Mouse (Mus musculus) liver, embryonic 11.5 days (tissue): ENCODE results near the gene Dusp16. TPM values are rescaled to one million over a fixed set of nuclear protein-coding genes. Genes with fewer than 3 reads are reported as not detected.

Experiments
- ATAC-seq: fragments of 200-750 bp; cut with Nextera tagmentation; replicated peaks from 2 replicates; pipeline ENCODE4 v1.8.0; 2017; ENCODE audit warnings: moderate number of reproducible peaks, mild to moderate bottlenecking, moderate TSS enrichment, moderate library complexity; ENCODE audit not compliant: low FRiP score
- DNase-seq: peaks from one replicate; pipeline ENCODE4 v3.0.0-alpha.2; 2017; ENCODE audit warnings: low spot score
- H3K27ac ChIP-seq: fragments of 300-500 bp; sonication (generic); 2 replicates; pipeline ENCODE4 v1.5.1; 2014; ENCODE audit warnings: mild to moderate bottlenecking, low read depth, low read length, control low read depth
- H3K27me3 ChIP-seq: fragments of 300-500 bp; sonication (generic); replicated peaks from 2 replicates; pipeline ENCODE4 v1.6.1; 2014; ENCODE audit warnings: low read length, mixed read lengths; ENCODE audit not compliant: control insufficient read depth, insufficient read depth
- H3K36me3 ChIP-seq: fragments of 300-500 bp; sonication (generic); 2 replicates; pipeline ENCODE4 v1.6.1; 2014; ENCODE audit warnings: mild to moderate bottlenecking, low read length, moderate library complexity, mixed read lengths; ENCODE audit not compliant: control insufficient read depth, insufficient read depth
- H3K4me1 ChIP-seq: fragments of 300-500 bp; sonication (generic); replicated peaks from 2 replicates; pipeline ENCODE4 v1.6.1; 2014; ENCODE audit warnings: low read length, mixed read lengths; ENCODE audit not compliant: control insufficient read depth, insufficient read depth
- H3K4me2 ChIP-seq: fragments of 300-500 bp; sonication (generic); 2 replicates; pipeline ENCODE4 v1.6.1; 2014; ENCODE audit warnings: mild to moderate bottlenecking, control low read depth, moderate library complexity
- H3K4me3 ChIP-seq: fragments of 300-500 bp; sonication (generic); 2 replicates; pipeline ENCODE4 v1.5.1; 2014; ENCODE audit warnings: low read depth, low read length, control low read depth
- H3K9ac ChIP-seq: fragments of 300-500 bp; sonication (generic); 2 replicates; pipeline ENCODE4 v1.6.1; 2014; ENCODE audit warnings: low read depth, low read length, control low read depth
- H3K9me3 ChIP-seq: fragments of 300-500 bp; sonication (generic); 2 replicates; pipeline ENCODE4 v1.6.1; 2016; ENCODE audit warnings: low read length, inconsistent platforms, mixed read lengths; ENCODE audit not compliant: control insufficient read depth
- WGBS: fragments of 180-500 bp; shearing (Covaris S2); extraction: QIAGEN DNeasy Blood & Tissue Kit; methylation state at CpG from one replicate; pipeline ENCODE4 v1.1.7; 2014; 5-methylcytosine and 5-hydroxymethylcytosine counted together
- polyA plus RNA-seq: library from polyadenylated mRNA; unstranded; fragments of >200 nt; fragmentation: Nextera tagmentation; extraction: Ambion mirVana; gene quantifications from 2 replicates; pipeline ENCODE4 v1.2.1, GENCODE M21; 2014

Gene Dusp16
- 7.9 and 10.1 TPM in 2 replicates for polyA plus RNA-seq

- Histone ChIP-seq H3K4me2 (peak within 1 kb of the TSS; percentile 77), H3K36me3 (no peaks in the 10 kb centered on the region), H3K27ac (peak within 1 kb of the TSS; percentile 92), H3K9ac (peak within 1 kb of the TSS; percentile 96), H3K27me3 (no peaks in the 10 kb centered on the region), H3K4me1 (peaks cover 11% of the 10 kb centered on the region), H3K4me3 (peak within 1 kb of the TSS; percentile 87), H3K9me3 (no peaks in the 10 kb centered on the region)
- peak; percentile 88 for ATAC-seq
- WGBS: under 1% methylated on average over 98 of the region's 108 CpGs
- DNase-seq: peak; percentile 77
Measured at GRCm38 (mm10) chr6:134792141-134793045, at the start of gene Dusp16. Dusp16 (minus strand) TSS chr6:134792625.

DNA sequence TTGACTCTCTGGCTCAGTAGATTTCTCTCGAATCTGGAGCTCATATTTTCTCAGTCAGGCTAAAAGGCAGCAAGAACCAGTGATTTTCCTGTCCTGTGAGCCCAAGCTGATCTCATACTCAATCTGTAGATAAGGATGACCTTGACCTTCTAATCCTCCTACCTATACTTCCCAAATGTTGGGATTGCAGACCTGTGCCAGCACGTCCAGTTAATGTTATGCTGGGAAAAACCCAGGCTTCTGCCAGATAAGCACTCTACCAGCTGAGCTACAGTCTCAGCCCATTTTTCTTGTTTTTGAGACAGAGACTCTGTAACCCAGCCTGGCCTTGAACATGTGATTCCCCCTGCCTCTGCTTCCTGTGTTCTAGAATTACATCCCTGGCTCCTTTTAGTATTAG, 47.9 kb upstream of the Dusp16 start:
- Histone ChIP-seq H3K27me3 (no peaks in the 10 kb centered on the region), H3K9me3 (no peaks in the 10 kb centered on the region), H3K4me3 (no peak overlapping the region), H3K4me1 (no peaks in the 10 kb centered on the region), H3K9ac (no peak overlapping the region), H3K4me2 (no peak overlapping the region), H3K36me3 (no peaks in the 10 kb centered on the region), H3K27ac (no peak overlapping the region)
- no peak for ATAC-seq
- no peak for DNase-seq
- 63% methylated on average over 2 of the region's 2 CpGs for WGBS

- no peak for DNase-seq
- H3K36me3 ChIP-seq: no peaks in the 10 kb centered on the region
- no peak overlapping the region for H3K9ac ChIP-seq
Measured at GRCm38 (mm10) chr6:134838111-134838510, 45.7 kb upstream of the Dusp16 start.

DNA sequence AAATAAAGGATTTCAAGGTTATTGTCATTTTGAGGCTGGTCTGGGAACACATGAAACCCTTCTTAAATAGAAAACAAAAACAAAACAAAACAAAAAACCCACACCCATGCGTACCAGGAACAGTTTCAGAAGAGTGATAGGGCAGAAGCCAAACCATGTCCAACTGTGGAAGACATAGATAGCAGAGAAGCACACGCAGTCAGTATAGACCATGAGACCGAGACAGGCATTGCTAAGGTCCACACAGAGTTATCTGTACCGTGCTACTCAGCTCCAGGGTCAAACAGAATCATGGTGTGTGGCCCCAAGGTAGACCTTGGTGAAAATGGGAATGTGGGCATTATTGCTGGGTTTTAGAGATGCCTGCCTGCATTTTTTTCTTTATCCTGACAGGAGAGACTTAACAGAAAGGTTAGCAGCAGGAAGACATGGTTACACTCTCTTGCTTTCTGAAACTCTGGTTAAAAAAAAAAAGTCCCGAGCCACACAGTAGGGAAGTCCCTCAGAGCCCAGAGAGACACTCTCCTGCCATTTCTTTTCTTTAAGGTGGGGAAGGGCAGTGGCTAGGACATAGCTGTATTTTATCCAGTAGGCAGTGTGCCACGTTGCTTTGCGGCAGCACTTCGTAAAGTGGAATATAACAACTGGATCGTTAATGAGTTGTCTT, 42.3 kb upstream of the Dusp16 start:
- H3K27ac ChIP-seq: peak overlapping the region; percentile 60; the same call in 1 of the 2 replicates
- ATAC-seq (peak; percentile 65), DNase-seq (no peak)
- peak overlapping the region; percentile 42 for H3K4me2 ChIP-seq
- H3K4me1 ChIP-seq: peaks cover 4% of the 10 kb centered on the region; the same call in 1 of the 2 replicates
- WGBS: 65% methylated on average over 9 of the region's 9 CpGs
- H3K36me3 ChIP-seq: no peaks in the 10 kb centered on the region
- peak overlapping the region; percentile 32; the same call in 1 of the 2 replicates for H3K9ac ChIP-seq
- H3K9me3 ChIP-seq: no peaks in the 10 kb centered on the region
- H3K4me3 ChIP-seq: no peak overlapping the region
- H3K27me3 ChIP-seq: no peaks in the 10 kb centered on the region

More at GRCm38 (mm10) chr6:134838111-134838510, 45.7 kb upstream of the Dusp16 start:
- Histone ChIP-seq H3K4me1 (no peaks in the 10 kb centered on the region), H3K4me3 (no peak overlapping the region), H3K27me3 (no peaks in the 10 kb centered on the region), H3K4me2 (no peak overlapping the region), H3K9me3 (no peaks in the 10 kb centered on the region), H3K27ac (no peak overlapping the region)
- WGBS: 84% methylated on average over 4 of the region's 4 CpGs
- ATAC-seq: no peak

- Histone ChIP-seq H3K4me3 (peak overlapping the region; percentile 71), H3K27me3 (no peaks in the 10 kb centered on the region), H3K9me3 (no peaks in the 10 kb centered on the region), H3K36me3 (no peaks in the 10 kb centered on the region), H3K4me1 (peaks cover 11% of the 10 kb centered on the region; the same call in 1 of the 2 replicates), H3K4me2 (peak overlapping the region; percentile 92), H3K9ac (peak overlapping the region; percentile 71), H3K27ac (peak overlapping the region; percentile 86; the same call in 1 of the 2 replicates)
- DNase-seq (no peak), ATAC-seq (no peak)
- WGBS: 2% methylated on average over 10 of the region's 10 CpGs
Measured at GRCm38 (mm10) chr6:134830776-134831175, 38.4 kb upstream of the Dusp16 start.

DNA sequence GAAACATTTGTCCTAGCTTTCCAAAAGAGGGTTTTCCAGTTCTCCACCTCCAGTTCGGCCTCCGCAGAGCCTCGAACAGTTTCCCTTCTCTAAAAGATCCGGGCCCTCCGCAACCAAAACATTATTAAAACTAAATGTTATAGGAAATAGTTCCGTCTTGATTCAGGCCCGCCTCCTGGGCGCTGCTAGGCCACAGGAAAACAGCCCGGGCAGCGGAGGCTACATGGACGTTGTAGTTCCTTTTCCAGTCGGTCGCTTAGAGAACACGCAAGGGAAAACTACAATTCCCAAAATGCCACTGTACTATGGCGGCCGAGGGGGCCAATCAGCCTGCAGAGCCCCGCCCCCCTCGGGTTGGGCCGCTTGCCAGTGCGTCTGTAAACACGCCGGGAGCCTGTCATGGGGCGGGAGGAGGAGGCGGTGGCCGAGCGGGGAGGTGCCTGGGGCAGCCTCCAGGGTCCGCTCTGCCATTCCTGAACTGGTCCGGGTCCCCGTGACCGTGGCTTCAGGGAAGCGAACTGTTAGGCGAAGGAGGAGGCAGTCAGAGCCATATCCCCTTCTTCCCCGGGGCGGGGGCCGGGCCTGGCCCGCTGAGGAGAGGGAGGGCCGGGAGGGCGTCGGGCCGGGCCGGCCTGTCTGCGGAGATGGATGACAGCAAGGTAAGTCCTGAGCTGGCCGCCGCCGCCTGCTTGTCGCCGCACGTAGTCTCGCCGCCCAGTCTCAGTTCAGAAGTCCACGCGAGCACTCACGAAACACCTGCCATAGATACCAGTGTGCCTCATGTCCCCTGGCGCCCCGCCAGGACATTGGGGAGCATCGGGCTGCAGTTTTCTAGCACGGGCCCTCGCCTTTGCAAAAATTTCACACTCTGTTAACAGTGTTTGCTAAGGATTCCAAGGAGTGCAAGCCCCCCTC, 37.6 kb upstream of the Dusp16 start, which contains the start of gene Crebl2:
TSS of gene Crebl2 (plus strand) at position 369 of the 915 bp plus-strand sequence.
- Histone ChIP-seq H3K4me1 (peaks cover 11% of the 10 kb centered on the region; the same call in 1 of the 2 replicates), H3K4me2 (peak within 1 kb of the TSS; percentile 92), H3K27ac (peak within 1 kb of the TSS; percentile 86), H3K4me3 (peak within 1 kb of the TSS; percentile 71), H3K9me3 (no peaks in the 10 kb centered on the region), H3K36me3 (no peaks in the 10 kb centered on the region), H3K9ac (peak within 1 kb of the TSS; percentile 82), H3K27me3 (no peaks in the 10 kb centered on the region)
- DNase-seq (peak; percentile 99), ATAC-seq (peak; percentile 96)
- WGBS: under 1% methylated on average over 57 of the region's 58 CpGs

GRCm38 (mm10) chr6:134822844-134823243, 30.4 kb upstream of the Dusp16 start:
- Histone ChIP-seq H3K27me3 (no peaks in the 10 kb centered on the region), H3K4me2 (no peak overlapping the region), H3K4me1 (no peaks in the 10 kb centered on the region), H3K4me3 (no peak overlapping the region), H3K9ac (no peak overlapping the region), H3K9me3 (no peaks in the 10 kb centered on the region), H3K36me3 (no peaks in the 10 kb centered on the region), H3K27ac (no peak overlapping the region)
- WGBS: 59% methylated on average over 10 of the region's 10 CpGs
- ATAC-seq: no peak
- no peak for DNase-seq

DNA sequence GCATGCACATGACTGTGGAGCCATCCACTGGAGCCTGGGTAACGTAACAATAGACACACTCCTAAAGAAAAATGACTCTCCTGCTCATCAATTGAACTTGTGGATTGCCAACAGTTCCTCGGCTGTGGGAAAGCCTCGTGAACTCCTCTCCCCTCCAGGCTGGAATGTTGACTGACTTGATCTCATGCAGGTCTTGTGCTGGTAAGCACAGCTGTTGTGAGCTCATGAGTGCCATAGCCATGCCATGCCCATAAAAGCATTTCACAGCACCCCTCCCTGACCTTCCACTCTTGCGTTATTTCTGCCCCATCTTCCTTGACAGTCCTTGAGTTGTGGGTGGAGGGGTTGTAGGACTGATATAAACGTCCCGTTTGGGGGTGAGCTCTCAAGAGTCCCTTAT, 28.0 kb upstream of the Dusp16 start:
- Histone ChIP-seq H3K9ac (no peak overlapping the region), H3K4me1 (no peaks in the 10 kb centered on the region), H3K36me3 (no peaks in the 10 kb centered on the region), H3K4me3 (no peak overlapping the region), H3K4me2 (no peak overlapping the region), H3K27me3 (no peaks in the 10 kb centered on the region), H3K9me3 (no peaks in the 10 kb centered on the region), H3K27ac (no peak overlapping the region)
- 58% methylated on average over 6 of the region's 6 CpGs for WGBS
- ATAC-seq (no peak), DNase-seq (no peak)
